Mouse (Mus musculus) neutrophil, adult 5-6 weeks (primary cell): ENCODE measurements around the gene Krt24. TPM values are rescaled to one million over a fixed set of nuclear protein-coding genes. Genes with fewer than 3 reads are reported as not detected.

ENCODE experiments used
- total RNA-seq: library from RNA; stranded (forward); fragments of 200-1000 nt; gene quantifications from 2 replicates; pipeline ENCODE4 v1.2.3, GENCODE M21; 2017

The Krt24 gene
- total RNA-seq, 1 experiment from 2014 or later, result not detected

Other genes with a start within 250 kb of the Krt24 start
- 11.4 and 18.8 TPM in 2 replicates for gene Igfbp4, start 244.0 kb downstream of the Krt24 start, total RNA-seq
- gene Tns4, start 196.0 kb downstream of the Krt24 start, total RNA-seq, result 0.12 and 0.35 TPM in 2 replicates
- 172 and 173 TPM in 2 replicates for gene Ccr7, start 130.2 kb downstream of the Krt24 start, total RNA-seq
- gene Smarce1, start 54.2 kb downstream of the Krt24 start, total RNA-seq, result 225 and 242 TPM in 2 replicates
- 3.8 and 4.9 TPM in 2 replicates for gene Krt222, start 41.2 kb downstream of the Krt24 start, total RNA-seq
- gene Krt25, start 37.7 kb upstream of the Krt24 start, total RNA-seq, result not detected in 2 replicates
- gene Krt26, start 52.7 kb upstream of the Krt24 start, total RNA-seq, result not detected in 2 replicates
- not detected in 2 replicates for gene Krt27, start 65.8 kb upstream of the Krt24 start, total RNA-seq
- not detected in 2 replicates for gene Krt28, start 89.6 kb upstream of the Krt24 start, total RNA-seq
- 0.93 TPM in 1 of 2 replicates, not detected in the other for gene Krt10, start 104.1 kb upstream of the Krt24 start, total RNA-seq
- gene Krt12, start 137.0 kb upstream of the Krt24 start, total RNA-seq, result 0.58 TPM in 1 of 2 replicates, not detected in the other
- not detected in 2 replicates for gene Krt20, start 152.9 kb upstream of the Krt24 start, total RNA-seq
- 1.5 and 2.9 TPM in 2 replicates for gene Krt23, start 207.9 kb upstream of the Krt24 start, total RNA-seq
- not detected in 2 replicates for gene Krt39, start 236.1 kb upstream of the Krt24 start, total RNA-seq